Mouse (Mus musculus): Measurements from ENCODE around the gene Dnajc11. TPM values are rescaled to one million over a fixed set of nuclear protein-coding genes. Genes with fewer than 3 reads are reported as not detected.

The Dnajc11 gene
- total RNA-seq, 2 experiments from 2014 or later = 61.8 to 66.6 TPM

- intact Hi-C loops (cut with DNase I) = no loop called here
Measured at GRCm38 (mm10) chr4:152020024-152020423, 86.5 kb downstream of the Dnajc11 start.

GRCm38 (mm10) chr4:152021568-152022097 is 88.1 kb downstream of the Dnajc11 start:
- no peak for DNase-seq (ENCODE audit: extremely low spot score in 1 of 2, low spot score in 2 of 2)
- no peak for TF ChIP-seq CTCF (IDR thresholded peaks at IDR 0.05)
- intact Hi-C loops (cut with DNase I) = no loop called here
- Histone ChIP-seq H3K4me3 (no peak overlapping the region), H3K27ac (no peak overlapping the region)

More at GRCm38 (mm10) chr4:152020024-152020423, 86.5 kb downstream of the Dnajc11 start:
- no peak for TF ChIP-seq CTCF (IDR thresholded peaks at IDR 0.05)
- no peak for DNase-seq (ENCODE audit: extremely low spot score in 1 of 2, low spot score in 2 of 2)
- no peak overlapping the region for H3K4me3 ChIP-seq
- no peak overlapping the region for H3K27ac ChIP-seq

- intact Hi-C loops (cut with DNase I) = no loop called here
- Histone ChIP-seq H3K4me3 (no peak overlapping the region), H3K27ac (no peak overlapping the region)
- TF ChIP-seq CTCF (IDR thresholded peaks at IDR 0.05) = no peak
- no peak for DNase-seq (ENCODE audit: extremely low spot score in 1 of 2, low spot score in 2 of 2)
Measured at GRCm38 (mm10) chr4:152022506-152022905, 89.0 kb downstream of the Dnajc11 start.

GRCm38 (mm10) chr4:152024525-152024924 is 91.0 kb downstream of the Dnajc11 start:
- TF ChIP-seq CTCF (IDR thresholded peaks at IDR 0.05) = no peak
- Histone ChIP-seq H3K27ac (no peak overlapping the region), H3K4me3 (no peak overlapping the region)
- intact Hi-C loops (cut with DNase I) = no loop called here
- DNase-seq (ENCODE audit: extremely low spot score in 1 of 2, low spot score in 2 of 2) = no peak

- intact Hi-C loops (cut with DNase I) = loop anchor here (2.0 kb wide), 1 partner anchor 16 kb away; no protein-coding TSS in a partner anchor
- Histone ChIP-seq H3K27ac (peak overlapping the region; percentile 92), H3K4me3 (peak overlapping the region; percentile 82)
- no peak for TF ChIP-seq CTCF (IDR thresholded peaks at IDR 0.05)
- DNase-seq (ENCODE audit: extremely low spot score in 1 of 2, low spot score in 2 of 2) = no peak
Measured at GRCm38 (mm10) chr4:152026751-152027508, 93.4 kb downstream of the Dnajc11 start.

GRCm38 (mm10) chr4:152027524-152027923 is 94.0 kb downstream of the Dnajc11 start, which contains the start of gene Zbtb48:
TSS of gene Zbtb48 (minus strand) at chr4:152027671.
- no peak for TF ChIP-seq CTCF (IDR thresholded peaks at IDR 0.05)
- peak within 1 kb of the TSS; percentile 92 for H3K27ac ChIP-seq
- DNase-seq (ENCODE audit: extremely low spot score in 1 of 2, low spot score in 2 of 2) = peak; percentile 96
- peak within 1 kb of the TSS; percentile 82 for H3K4me3 ChIP-seq
- intact Hi-C loops (cut with DNase I) = loop anchor here (2.0 kb wide), 1 partner anchor 17 kb away; no protein-coding TSS in a partner anchor

- no peak for DNase-seq (ENCODE audit: extremely low spot score in 1 of 2, low spot score in 2 of 2)
- intact Hi-C loops (cut with DNase I) = no loop called here
- no peak for TF ChIP-seq CTCF (IDR thresholded peaks at IDR 0.05)
- H3K27ac ChIP-seq = no peak overlapping the region
- H3K4me3 ChIP-seq = peak overlapping the region; percentile 82
Measured at GRCm38 (mm10) chr4:152028456-152028855, 95.0 kb downstream of the Dnajc11 start.

GRCm38 (mm10) chr4:152029087-152029486 is 95.6 kb downstream of the Dnajc11 start:
- DNase-seq (ENCODE audit: extremely low spot score in 1 of 2, low spot score in 2 of 2) = no peak
- intact Hi-C loops (cut with DNase I) = no loop called here
- Histone ChIP-seq H3K27ac (no peak overlapping the region), H3K4me3 (no peak overlapping the region)
- TF ChIP-seq CTCF (IDR thresholded peaks at IDR 0.05) = peak; percentile 46

GRCm38 (mm10) chr4:152029997-152030396 is 96.5 kb downstream of the Dnajc11 start:
- intact Hi-C loops (cut with DNase I) = loop anchor here (2.0 kb wide), 1 partner anchor 49 kb away; no protein-coding TSS in a partner anchor
- Histone ChIP-seq H3K27ac (no peak overlapping the region), H3K4me3 (no peak overlapping the region)
- DNase-seq (ENCODE audit: extremely low spot score in 1 of 2, low spot score in 2 of 2) = no peak
- peak; percentile 15; the same call in 1 of the 2 replicates for TF ChIP-seq CTCF (IDR thresholded peaks at IDR 0.05)

Other genes starting within 250 kb of the Dnajc11 start
- gene Camta1, start 71.8 kb upstream of the Dnajc11 start, total RNA-seq (2021) = 100 to 1,000 TPM; 242 to 255 TPM
- gene Thap3, start 55.3 kb downstream of the Dnajc11 start, total RNA-seq (2021) = 10 to 100 TPM; 19.2 to 20.7 TPM
- 10 to 100 TPM; 18.9 to 19.6 TPM for gene Phf13, start 62.6 kb downstream of the Dnajc11 start, total RNA-seq (2021)
- 10 to 100 TPM; 18.5 to 19.3 TPM for gene Klhl21, start 75.1 kb downstream of the Dnajc11 start, total RNA-seq (2021)
- 10 to 100 TPM; 13.6 to 13.9 TPM for gene Zbtb48, start 94.0 kb downstream of the Dnajc11 start, total RNA-seq (2021)
- gene Tas1r1, start 104.9 kb downstream of the Dnajc11 start, total RNA-seq (2021) = under 1 TPM; 0.49 to 0.95 TPM
- gene Nol9, start 105.6 kb downstream of the Dnajc11 start, total RNA-seq (2021) = 10 to 100 TPM; 18.2 to 19.2 TPM
- 100 to 1,000 TPM in 1 of 2 experiments, 10 to 100 TPM in 1; 89.1 to 101 TPM for gene Plekhg5, start 138.8 kb downstream of the Dnajc11 start, total RNA-seq (2021)
- gene Tnfrsf25, start 182.2 kb downstream of the Dnajc11 start, total RNA-seq (2021) = 10 to 100 TPM; 16.4 to 28.6 TPM
- gene Espn, start 218.7 kb downstream of the Dnajc11 start, total RNA-seq (2021) = 1 to 10 TPM; 2.1 to 2.6 TPM
- gene Hes2, start 225.2 kb downstream of the Dnajc11 start, total RNA-seq (2021) = not detected
- 100 to 1,000 TPM; 300 to 307 TPM for gene Acot7, start 244.4 kb downstream of the Dnajc11 start, total RNA-seq (2021)

All from left cerebral cortex, adult 2 months (tissue).